Mouse (Mus musculus) heart, postnatal 14 days (tissue): ENCODE results near the gene Bola3. TPM values are rescaled to one million over a fixed set of nuclear protein-coding genes. Genes with fewer than 3 reads are reported as not detected.
A peak's percentile ranks its signal among the peaks of the same experiment; 100 is the strongest.

Experiments used
- DNase-seq, 2 experiments: peaks; one replicate each; pipeline ENCODE4 v3.0.0; 2021 to 2022
- intact Hi-C: fragments of 180-260 bp; cut with DNase I; formaldehyde crosslinking; loops from one replicate; pipeline ENCODE4 v1.15.1; 2025
- long read RNA-seq, 2 experiments: library from polyadenylated mRNA; stranded (forward); transcript quantifications; one replicate each; pipeline ENCODE4 v2.0.0; 2021
- total RNA-seq, 2 experiments: library from RNA; stranded (reverse); gene quantifications; 2 replicates each; pipeline ENCODE4 v1.2.3; 2021

Gene Bola3
- 100 to 1,000 TPM; 297 to 299 TPM for total RNA-seq
- long read RNA-seq, experiment 1, transcript Bola3-201 (3 exons, 709 nt): minor isoform, 5 of 210 reads
- long read RNA-seq, experiment 1, transcript Bola3-207 (4 exons, 2,312 nt): major isoform, 196 of 210 reads
- long read RNA-seq, experiment 1, partial matches to known transcripts: 1 of 210 reads
- long read RNA-seq, experiment 1, other reads (novel, unspliced or antisense): 8 of 210 reads
- long read RNA-seq, experiment 2, transcript Bola3-207 (4 exons, 2,312 nt): major isoform, 214 of 233 reads
- long read RNA-seq, experiment 2, partial matches to known transcripts: 2 of 233 reads
- long read RNA-seq, experiment 2, other reads (novel, unspliced or antisense): 14 of 233 reads

DNA sequence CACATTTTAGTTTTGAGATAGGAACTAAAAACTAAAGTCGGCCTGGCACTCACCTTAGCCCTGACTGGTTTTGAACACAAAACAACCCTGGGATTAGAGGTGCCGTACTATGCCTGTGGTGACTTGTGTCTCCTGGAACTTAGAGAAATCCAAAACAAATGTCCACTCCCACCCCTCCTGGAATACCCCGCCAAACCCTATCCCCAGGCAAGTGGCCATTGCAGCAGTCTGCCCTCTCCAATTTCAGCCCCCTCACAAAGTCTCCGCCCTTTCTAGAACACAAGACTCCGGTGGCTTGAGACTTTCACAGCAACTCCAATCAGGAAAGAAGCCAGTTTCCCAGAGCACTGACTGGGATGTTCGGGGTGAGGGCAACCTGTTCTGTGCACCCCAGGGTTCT is at the start of gene Bola3:
Gene Bola3 (plus strand): TSS at position 275 of the 400 bp plus-strand sequence.
- intact Hi-C loops: no loop called here
- DNase-seq: no peak

DNA sequence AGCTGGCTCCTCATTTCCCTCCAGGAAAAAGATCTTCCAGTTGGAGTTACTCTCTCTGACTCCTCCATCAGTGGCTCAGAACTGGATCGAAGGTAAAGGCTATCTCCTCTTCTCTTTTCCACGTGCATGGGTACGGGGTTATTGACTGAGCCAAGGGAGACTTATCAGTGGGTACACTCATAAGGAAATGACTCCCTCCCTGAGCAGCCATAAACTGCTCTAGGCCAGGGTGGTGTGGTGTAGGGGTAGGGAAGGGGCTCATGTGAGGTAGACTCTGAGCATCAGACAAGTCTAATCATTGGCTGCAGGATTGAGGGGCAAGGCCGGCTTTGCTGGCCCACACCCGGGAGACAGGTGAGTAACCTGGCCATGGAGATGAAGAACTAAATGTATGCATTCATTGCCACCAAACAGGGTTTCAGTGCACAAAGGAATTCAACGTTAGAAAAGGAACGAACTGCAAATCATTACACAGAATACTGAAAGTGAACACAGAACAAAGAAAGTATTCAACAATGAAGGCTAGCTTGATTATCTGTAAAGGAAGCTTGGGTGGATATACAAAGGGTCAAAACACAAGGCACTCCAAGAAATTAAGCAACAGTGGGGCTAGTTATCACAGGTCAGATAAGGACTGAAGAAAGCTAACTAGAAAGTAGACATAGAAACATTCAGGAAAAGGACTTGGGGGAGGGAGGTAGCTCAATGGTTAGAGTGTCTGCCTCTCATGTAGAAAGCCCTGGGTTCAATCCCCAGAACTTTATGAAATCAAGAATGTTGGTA is 48.3 kb upstream of the Bola3 start:
- no peak for DNase-seq
- intact Hi-C loops: no loop called here

DNA sequence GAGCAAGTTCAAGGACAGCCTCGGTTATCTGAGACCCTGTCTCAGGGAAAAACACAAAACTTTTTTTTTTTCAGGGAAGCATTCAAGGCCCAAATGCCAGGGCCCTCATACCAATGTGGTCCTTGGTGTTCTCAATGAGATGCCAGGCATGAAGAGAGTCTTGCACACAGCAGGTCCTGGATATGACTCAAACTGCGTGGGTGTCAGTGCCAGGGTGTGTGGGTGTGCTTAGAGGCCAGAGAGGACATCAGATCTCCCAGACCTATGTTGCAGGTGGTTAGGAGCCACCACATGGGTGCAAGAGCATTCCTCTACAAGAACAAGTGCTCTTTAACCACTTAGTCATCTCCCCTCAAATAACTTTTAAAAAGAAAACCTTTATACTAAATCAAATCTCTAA is 47.7 kb upstream of the Bola3 start:
- intact Hi-C loops: no loop called here
- DNase-seq: no peak

DNA sequence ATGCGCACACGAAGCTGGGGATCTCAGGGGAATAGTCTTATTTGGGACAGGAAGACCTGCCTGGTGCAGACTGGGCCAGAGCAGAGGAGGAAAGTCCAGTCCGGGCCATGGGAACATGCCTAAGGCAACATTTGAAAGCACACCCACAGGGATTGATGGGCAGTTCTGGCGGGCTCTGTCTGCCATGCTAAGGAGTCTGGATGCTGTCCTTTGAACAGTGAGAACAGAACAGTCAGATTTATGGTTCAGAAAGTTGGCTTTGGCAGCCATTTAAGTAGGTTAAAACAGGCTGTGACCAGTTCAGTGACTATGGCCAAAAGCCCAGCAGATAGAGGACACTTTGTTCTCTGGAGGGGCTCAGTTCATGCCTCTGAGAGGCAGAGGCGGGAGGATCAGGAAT is 46.7 kb upstream of the Bola3 start:
- intact Hi-C loops: no loop called here
- DNase-seq: no peak

DNA sequence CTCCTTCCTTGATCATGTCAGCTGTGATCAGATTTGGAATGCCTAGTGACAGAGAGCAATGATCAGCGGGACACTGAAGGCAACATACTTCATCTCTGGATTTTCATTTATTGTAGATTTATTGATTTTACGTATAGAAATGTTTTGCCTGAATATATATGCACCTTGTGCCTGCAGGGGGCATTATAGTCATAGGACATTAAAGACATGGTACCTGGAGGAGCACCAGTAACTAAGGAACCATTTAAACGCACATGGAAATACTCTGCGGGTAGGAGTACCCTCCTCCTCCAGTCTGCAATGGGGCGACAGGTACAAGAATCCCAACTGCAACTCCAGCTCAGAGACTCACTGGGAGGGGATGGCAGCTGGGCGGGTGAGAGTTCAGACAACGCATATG is 39.9 kb upstream of the Bola3 start:
- intact Hi-C loops: no loop called here

DNA sequence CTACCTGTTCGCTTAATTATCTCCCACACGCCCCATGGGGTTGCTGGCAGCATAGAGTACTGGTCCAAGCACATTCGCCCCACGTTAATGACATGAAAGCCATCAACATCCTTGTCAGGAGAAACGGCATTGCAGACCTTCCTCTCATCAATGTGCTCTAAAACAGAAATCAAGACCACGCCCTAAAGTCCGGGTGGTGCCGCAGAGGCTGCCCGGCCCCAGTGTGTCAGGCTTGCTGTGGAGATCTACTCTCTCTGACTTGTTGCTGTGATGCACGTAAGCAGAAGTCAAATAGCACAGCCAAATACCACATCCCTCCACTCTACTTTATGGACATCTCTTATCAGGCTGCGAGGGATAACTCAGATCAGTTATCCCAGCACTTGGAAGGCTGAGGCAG is 37.7 kb upstream of the Bola3 start:
- DNase-seq: no peak
- intact Hi-C loops: no loop called here

More for the DNA sequence above, 39.9 kb upstream of the Bola3 start:
- no peak for DNase-seq

DNA sequence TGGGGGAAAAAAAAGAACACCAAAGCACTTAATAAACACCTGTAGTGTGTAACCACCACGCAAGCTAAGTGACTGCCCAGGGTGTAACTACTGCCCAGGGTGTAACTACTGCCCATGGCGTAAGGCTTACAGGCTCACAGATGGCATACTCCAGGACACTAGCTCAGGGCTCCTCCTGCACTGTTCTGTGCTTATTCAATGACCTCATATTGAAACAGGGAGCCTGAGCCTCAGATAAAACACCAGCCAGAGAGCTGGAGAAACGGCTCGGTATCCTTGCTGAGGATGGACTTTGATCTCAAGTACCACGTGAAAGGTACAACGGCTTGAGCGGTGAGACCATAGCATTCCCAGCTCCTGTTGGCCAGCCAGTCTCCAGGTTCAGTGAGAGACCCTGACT is 36.9 kb upstream of the Bola3 start:
- intact Hi-C loops: no loop called here
- no peak for DNase-seq

DNA sequence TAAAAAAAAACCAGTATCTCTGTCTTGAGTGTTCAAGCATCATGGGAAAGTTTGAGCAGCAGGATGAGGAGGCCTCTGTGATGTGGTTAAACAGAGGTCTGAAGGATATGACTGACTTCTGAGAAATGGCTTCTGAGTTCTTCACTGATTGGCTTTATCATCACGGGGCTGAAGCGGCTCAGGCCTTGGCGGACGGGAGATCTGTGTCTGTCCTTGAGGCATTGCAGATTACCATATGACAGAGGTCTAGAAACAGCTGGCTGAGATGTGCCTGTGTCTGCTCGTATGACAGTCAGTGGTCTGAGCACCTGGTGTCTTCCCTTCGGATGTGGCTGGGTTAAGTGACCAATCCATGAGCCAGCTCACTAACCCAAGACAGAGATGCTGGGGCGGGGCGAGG is 36.4 kb upstream of the Bola3 start:
- intact Hi-C loops: no loop called here
- DNase-seq: no peak

DNA sequence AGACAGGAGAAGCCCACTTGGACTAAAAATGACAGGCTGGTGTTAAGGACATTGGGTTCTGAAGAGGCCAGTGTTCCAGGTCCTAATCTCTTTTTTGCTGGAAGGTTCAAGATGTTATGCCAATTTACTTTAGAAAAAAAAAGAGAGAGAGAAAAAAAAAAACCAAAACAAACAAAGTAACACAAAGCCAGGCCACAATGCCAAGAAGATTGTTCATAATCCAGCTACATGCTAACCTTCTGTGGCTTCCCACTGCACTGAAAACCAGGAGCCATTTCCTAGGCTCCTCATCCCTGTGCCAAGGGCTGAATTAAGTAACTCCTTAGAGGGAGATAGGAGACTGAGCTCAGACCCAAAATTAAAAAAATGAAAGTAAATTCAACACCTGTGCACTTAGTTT is 33.7 kb upstream of the Bola3 start:
- DNase-seq: no peak
- intact Hi-C loops: no loop called here

DNA sequence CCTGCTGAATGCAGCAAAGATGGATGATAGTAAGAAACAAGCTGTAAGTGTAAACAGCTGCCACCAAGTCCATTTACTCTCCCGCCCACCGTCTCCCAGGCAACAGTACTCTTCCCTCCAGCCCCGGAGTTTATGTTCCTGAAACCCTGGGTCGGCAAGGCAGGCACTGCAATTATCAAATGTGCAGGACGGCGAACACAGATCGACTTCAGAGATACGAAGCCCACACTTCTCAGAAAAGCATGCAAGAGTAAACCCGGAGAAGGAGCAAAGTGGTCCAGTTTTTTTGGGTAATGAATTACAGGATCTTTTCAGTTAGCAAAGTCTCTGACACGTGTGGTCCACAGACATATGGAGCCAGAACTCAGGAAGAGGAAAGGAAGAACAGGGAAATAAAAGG is 32.9 kb upstream of the Bola3 start:
- intact Hi-C loops: no loop called here
- DNase-seq: no peak

DNA sequence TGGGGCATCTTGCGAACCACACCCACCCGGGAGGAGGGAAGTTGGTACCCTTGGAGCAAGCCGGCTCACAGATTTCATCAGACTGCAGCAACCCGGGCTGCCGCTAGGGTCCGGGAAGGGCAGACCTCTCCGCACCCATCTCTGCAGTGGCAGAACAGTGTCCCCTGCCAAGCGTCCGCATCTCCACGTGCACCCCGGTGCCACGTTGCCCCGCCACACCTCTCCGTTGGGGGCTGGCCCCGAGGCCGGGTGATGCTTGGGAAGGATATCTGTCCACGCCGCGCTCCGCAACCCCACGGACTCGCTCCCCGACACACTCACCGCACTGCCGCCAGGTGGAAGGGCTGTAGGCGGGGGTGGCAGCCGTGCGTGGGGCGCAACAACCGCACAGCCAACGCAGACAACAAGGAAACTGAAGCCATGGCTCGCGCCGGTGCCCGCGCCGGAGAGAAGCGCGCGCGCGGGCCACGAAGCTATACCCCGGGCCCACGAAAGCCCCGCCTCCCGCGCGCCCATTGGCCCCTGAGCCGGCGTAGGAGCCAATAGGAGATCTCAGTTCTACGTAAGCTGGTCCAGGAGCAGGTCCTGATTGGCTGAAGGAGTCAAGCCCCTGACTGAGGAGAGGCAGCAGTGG is 31.7 kb upstream of the Bola3 start:
- intact Hi-C loops: no loop called here
- DNase-seq: peak; percentile 91 to 92

DNA sequence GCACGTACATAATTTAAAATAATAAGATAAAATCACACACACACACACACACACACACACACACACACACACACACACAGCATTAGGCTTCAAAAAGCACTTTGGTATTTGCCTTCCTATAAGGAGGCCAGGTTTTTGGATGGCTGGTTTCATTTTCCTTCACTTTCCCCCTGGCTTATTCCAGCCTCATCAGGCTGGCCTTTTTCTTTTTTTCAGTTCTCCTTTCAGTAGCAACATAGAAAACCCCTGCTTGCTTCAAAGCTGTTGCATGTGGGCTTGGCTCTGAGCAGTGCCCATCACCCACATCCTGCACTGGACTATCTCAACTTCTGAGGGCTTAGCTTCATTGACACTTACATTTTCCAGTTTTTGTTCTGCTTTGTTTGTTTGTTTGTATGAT is 27.0 kb upstream of the Bola3 start:
- intact Hi-C loops: loop anchor here (10.0 kb wide), 1 partner anchor 453 kb away; the partner anchor contains the start of gene Tex261
- no peak for DNase-seq

DNA sequence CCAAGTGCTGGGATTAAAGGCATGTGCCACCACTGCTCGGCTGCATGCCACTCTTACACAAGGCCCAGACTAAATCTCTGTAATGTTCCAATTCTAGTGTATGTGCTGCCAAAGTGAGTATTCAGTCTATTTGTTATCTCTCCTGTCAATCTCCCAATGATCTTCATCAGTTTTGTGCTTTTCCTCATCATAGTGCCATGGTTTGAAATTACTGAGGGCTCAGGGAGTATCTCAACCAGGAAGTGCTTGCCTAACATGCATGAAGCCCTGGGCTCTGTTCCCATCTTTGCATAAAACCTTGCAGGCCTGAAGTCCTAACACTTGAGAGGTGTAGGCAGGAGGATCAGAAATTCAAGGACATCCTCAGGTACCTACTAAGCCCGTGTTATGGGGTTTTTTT is 26.2 kb upstream of the Bola3 start:
- intact Hi-C loops: loop anchor here (10.0 kb wide), 1 partner anchor 452 kb away; the partner anchor contains the start of gene Tex261

DNA sequence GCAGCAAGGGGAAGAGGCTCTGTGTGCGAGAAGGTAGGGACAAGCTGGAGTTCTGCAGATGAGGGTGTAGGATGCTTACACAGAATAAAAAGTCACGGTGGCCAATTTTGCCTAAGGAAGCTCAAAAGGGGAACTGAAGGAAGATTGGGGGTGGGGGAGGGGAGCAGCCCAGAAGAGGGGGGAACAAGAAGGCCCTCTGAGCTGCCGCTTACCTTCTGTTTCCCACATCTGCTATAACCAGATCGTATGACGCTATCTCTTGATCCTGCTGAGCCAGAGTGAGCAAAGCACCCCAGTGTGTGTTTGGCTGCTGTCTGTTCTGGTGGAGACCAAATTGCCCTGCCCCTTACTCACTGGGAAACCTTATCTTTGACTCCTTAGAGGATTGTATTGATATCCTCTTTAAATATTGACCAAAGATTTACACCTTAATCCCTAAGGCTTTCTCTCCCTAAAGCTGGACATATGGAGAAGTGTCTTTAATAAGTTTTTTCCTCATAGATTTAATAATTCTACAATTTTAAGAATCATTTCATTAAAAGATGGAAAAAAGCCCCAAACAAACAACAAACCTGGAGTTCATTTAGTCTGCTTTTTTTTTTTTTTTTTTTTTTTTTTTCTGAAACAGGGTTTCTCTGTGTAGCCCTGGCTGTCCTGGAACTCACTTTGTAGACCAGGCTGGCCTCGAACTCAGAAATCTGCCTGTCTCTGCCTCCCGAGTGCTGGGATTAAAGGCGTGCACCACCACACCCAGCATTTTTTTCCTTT is 25.1 kb upstream of the Bola3 start:
- no peak for DNase-seq
- intact Hi-C loops: loop anchor here (10.0 kb wide), 1 partner anchor 451 kb away; the partner anchor contains the start of gene Tex261

More for the DNA sequence above, 26.2 kb upstream of the Bola3 start:
- no peak for DNase-seq

DNA sequence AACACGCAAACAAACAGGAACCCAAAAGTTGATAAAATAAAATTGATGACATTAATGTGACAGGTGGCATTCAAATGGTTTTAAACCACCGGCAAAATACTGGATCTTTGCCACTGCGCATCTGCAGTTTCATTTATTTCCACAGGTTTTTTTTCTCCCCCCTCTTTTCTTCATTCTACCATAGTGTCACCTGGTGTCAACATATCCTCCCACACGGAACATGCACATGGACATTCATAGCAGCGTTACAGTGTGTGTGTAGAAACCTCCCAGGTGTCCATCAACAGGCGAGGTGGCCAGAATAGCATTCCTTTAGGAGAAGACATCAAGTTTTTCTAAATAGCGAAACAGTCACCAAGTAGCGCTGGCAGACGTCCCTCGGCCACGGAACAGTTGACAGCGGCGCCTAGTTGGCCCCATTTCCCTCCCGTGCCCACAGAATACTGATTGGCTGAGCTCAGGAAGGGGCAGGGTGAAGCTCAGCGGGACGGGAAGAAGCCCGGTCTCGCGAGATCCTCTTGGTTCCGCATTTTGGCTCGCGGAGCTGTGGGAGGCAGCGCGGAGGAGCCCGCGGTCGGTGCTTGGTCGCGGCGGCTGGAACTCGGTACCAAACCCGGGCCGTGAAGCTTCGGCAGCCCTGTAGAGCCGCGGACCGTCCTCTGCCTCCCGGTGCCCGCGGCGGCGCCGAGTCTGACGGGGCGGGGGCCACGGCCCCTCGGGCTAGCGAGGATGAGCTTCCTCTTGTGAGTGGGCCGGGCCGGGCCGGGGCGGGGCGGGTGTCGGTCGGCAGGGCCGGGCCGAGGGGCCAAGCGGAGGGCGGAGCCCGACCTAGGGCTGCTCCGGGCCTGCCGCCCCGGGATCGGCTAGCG is 23.2 kb upstream of the Bola3 start, which contains the start of the genes Mthfd2 and Mob1a:
Gene Mthfd2 (minus strand): TSS at position 384 of the 869 bp plus-strand sequence.
Gene Mob1a (plus strand): TSS at position 492 of the 869 bp plus-strand sequence.
- intact Hi-C loops: loop anchor here (10.0 kb wide), 1 partner anchor 449 kb away; the partner anchor contains the start of gene Tex261

DNA sequence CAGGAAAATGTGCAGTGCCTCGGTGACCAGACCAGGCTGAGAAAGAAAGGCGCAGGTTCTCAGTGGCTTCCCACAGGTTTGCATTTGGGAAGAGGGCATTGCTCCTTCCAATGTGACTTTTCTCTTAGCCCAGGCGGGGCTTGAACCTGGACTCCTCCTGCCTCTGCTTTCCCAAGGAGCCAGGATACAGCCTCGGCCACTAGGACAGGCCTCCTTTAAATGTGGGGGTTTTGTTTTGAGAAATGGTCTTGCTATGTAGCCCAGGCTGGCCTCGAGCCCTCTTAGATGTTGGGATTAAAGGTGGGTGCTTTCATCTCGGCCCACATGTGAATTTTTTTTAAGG is 22.6 kb upstream of the Bola3 start:
- intact Hi-C loops: loop anchor here (10.0 kb wide), 1 partner anchor 448 kb away; the partner anchor contains the start of gene Tex261
- DNase-seq: no peak

More for the DNA sequence above, 23.2 kb upstream of the Bola3 start, which contains the start of the genes Mthfd2 and Mob1a:
- peak; percentile 93 to 94 for DNase-seq

DNA sequence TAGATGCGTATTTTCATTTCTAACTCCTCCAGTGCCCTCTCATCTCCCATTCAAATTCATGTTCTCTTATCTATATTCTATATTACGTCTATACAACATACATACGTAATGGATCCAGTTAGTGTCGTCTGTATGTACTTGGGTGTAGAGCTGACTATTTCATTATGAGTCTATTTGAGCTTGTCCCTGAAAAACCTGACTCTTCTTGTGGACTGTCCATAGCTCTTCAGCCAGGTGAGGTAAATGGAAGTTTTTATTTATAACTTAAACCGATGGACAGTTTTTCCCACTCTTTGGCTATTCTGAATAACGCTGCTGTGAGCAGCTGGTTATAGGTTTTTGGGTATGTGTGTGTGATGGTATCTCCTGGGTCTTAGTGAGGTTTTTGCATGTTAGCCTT is 22.2 kb upstream of the Bola3 start:
- DNase-seq: no peak
- intact Hi-C loops: loop anchor here (10.0 kb wide), 1 partner anchor 448 kb away; the partner anchor contains the start of gene Tex261

DNA sequence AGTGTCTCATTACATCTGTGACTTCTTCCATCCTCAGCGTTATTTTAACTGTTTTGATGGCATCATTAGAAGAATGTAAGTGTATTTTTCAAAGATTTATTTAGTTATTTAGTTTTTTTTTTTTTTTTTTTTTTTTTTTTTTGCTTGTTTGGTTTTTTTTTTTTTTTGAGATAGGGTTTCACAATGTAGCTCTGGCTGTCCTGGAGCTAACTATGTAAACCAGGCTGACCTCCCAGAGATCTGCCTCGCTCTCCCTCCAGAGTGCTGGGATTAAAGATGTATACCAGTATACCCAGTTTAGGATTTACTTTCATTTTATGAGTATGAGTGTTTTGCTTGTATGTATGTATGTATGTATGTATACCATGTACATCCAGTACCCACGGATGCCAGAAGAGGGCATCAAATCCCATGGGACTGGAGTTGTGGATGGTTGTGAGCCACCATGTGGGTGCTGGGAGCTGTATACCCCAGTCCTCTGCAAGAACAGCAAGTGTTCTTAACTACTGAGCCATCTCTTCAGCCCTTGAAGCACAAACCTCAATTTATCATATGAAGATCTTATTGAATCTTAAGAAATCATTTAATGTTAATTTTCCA is 21.3 kb upstream of the Bola3 start:
- no peak for DNase-seq
- intact Hi-C loops: loop anchor here (10.0 kb wide), 1 partner anchor 447 kb away; the partner anchor contains the start of gene Tex261

DNA sequence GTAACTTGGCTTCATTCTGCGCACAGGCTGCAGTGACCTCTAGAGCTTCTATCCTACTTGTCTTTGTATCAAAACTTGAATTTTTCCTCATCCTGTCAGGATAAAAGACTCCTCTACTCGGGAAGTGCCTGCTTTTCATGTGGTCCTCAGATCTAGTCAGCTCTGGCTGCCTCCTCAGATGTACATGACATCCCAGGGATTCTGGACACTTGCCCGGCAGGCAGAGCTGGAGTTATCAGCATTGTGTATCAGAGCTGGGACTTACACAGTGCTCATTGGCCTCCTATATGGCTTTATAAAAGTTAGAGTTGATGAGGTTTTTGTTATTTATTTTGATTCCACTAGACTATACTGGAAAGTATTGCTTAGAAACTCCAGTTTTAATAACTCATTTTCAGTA is 7.6 kb upstream of the Bola3 start:
- intact Hi-C loops: no loop called here

More for the DNA sequence above, 7.6 kb upstream of the Bola3 start:
- DNase-seq: no peak
